Comparison of ENCODE assay signal across 12 mouse cellular contexts in the genomic region with DNA sequence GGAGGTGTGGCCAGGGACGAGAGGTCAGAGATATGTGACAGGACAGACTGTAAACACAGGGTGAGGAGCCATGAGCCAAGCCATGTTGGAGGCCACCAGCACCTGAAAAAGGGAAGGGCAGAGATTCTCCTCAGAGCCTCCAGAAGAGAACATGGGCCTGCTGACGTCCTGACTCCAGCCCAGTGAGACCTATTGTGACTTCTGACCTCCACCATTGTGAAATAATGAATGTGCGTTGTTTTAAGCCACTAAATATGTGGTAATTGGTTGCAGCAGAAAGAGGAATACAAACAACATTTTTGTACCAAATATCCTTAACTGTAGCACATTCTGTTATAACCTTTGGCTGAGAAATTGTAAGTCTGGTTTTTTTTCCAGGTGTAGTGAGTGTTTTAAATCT. TPM values are rescaled to one million over a fixed set of nuclear protein-coding genes. Genes with fewer than 3 reads are reported as not detected.
DNase-seq lines count a peak whose midpoint lies in the region; ATAC-seq and TF ChIP-seq lines count a peak whose summit lies in the region.
"Had no signal": no experiment of that assay in that cellular context is flagged by ENCODE, and none has a peak within 500 bp of the region (broad histone marks: within the 10 kb centered on the region; RNA-seq: fewer than 3 reads in every experiment).

No protein-coding gene starts in this region.

- DNase-seq in heart, postnatal 0 days (ENCODE audit: low spot score) = no peak
- DNase-seq in heart, postnatal 25 days (ENCODE audit: low spot score) = no peak
- peak; percentile 53 for DNase-seq in lung, postnatal 0 days (ENCODE audit: low spot score)
- no peak for DNase-seq in lung, postnatal 10 days
- DNase-seq in embryonic facial prominence, embryonic 14.5 days (ENCODE audit: low spot score) = no peak
- DNase-seq in cerebellum, adult 18-20 months = no peak
- no peak for DNase-seq in layer of hippocampus, adult 11-12 months (ENCODE audit: low spot score)
- DNase-seq: cerebellum, postnatal 14 days; right cerebral cortex, postnatal 14 days had no signal

- no peak overlapping the region for H3K9ac ChIP-seq in heart, postnatal 0 days (replicated peaks; ENCODE audit: low read depth, low read length)
- no peak overlapping the region for H3K9ac ChIP-seq in lung, postnatal 0 days (replicated peaks; ENCODE audit: low read depth)
- no peak overlapping the region for H3K9ac ChIP-seq in embryonic facial prominence, embryonic 14.5 days (ENCODE audit: low read depth, low read length)
- H3K9ac ChIP-seq in limb, embryonic 15.5 days = no peak overlapping the region
- H3K9ac ChIP-seq: midbrain, embryonic 15.5 days had no signal

- H3K4me3 ChIP-seq in heart, postnatal 0 days (ENCODE audit: low read depth, low read length) = no peak overlapping the region
- no peak overlapping the region for H3K4me3 ChIP-seq in lung, postnatal 0 days (ENCODE audit: low read depth, low read length)
- H3K4me3 ChIP-seq in embryonic facial prominence, embryonic 14.5 days (ENCODE audit: low read depth, low read length) = no peak overlapping the region
- no peak overlapping the region for H3K4me3 ChIP-seq in limb, embryonic 15.5 days
- H3K4me3 ChIP-seq: erythroblast, embryonic 14.5 days; midbrain, embryonic 15.5 days had no signal

- no peak for ATAC-seq in heart, postnatal 0 days (ENCODE audit: insufficient read depth, low read depth)
- no peak for ATAC-seq in lung, postnatal 0 days
- ATAC-seq in embryonic facial prominence, embryonic 14.5 days (ENCODE audit: low read depth) = no peak
- ATAC-seq in limb, embryonic 15.5 days (ENCODE audit: insufficient number of reproducible peaks, low FRiP score, low TSS enrichment, low read depth) = no peak

- H3K4me1 ChIP-seq in heart, postnatal 0 days (ENCODE audit: control insufficient read depth, insufficient read depth) = peaks cover 37% of the 10 kb centered on the region
- H3K4me1 ChIP-seq in lung, postnatal 0 days (ENCODE audit: insufficient read depth, low read depth, low read length) = peaks cover 17% of the 10 kb centered on the region
- H3K4me1 ChIP-seq in embryonic facial prominence, embryonic 14.5 days (ENCODE audit: control insufficient read depth, insufficient read depth, low read length) = peaks cover 64% of the 10 kb centered on the region
- peaks cover 66% of the 10 kb centered on the region for H3K4me1 ChIP-seq in limb, embryonic 15.5 days

- H3K27ac ChIP-seq in heart, postnatal 0 days (ENCODE audit: low read depth) = peak overlapping the region; percentile 73
- H3K27ac ChIP-seq in lung, postnatal 0 days (ENCODE audit: low read length) = peak overlapping the region; percentile 81
- H3K27ac ChIP-seq in embryonic facial prominence, embryonic 14.5 days (replicated peaks; ENCODE audit: low read depth, low read length) = peak overlapping the region; percentile 92
- peak overlapping the region; percentile 86 for H3K27ac ChIP-seq in limb, embryonic 15.5 days

- no peak for TF ChIP-seq CTCF in heart, postnatal 0 days (IDR thresholded peaks at IDR 0.05; ENCODE audit: low read depth)
- no peak for TF ChIP-seq CTCF in lung, postnatal 0 days (IDR thresholded peaks at IDR 0.05)

- intact Hi-C loops in heart, postnatal 25 days (cut with DNase I) = loop anchor here (5.0 kb wide), 1 partner anchor 666 kb away; no protein-coding TSS in a partner anchor

- no peaks in the 10 kb centered on the region for H3K9me3 ChIP-seq in heart, postnatal 0 days (replicated peaks; ENCODE audit: control insufficient read depth, low read length)
- no peaks in the 10 kb centered on the region for H3K9me3 ChIP-seq in lung, postnatal 0 days (ENCODE audit: low read length)
- H3K9me3 ChIP-seq in embryonic facial prominence, embryonic 14.5 days (ENCODE audit: control insufficient read depth, low read length) = no peaks in the 10 kb centered on the region
- H3K9me3 ChIP-seq in limb, embryonic 15.5 days = no peaks in the 10 kb centered on the region
- H3K9me3 ChIP-seq: midbrain, embryonic 15.5 days had no signal

- H3K36me3 ChIP-seq in heart, postnatal 0 days (replicated peaks; ENCODE audit: control insufficient read depth, insufficient read depth, low read length) = 0 out of 2 replicates have a peak, but pooled peaks cover 3% of the 10 kb centered on the region
- no peaks in the 10 kb centered on the region for H3K36me3 ChIP-seq in lung, postnatal 0 days (ENCODE audit: insufficient read depth, low read length)
- no peaks in the 10 kb centered on the region for H3K36me3 ChIP-seq in embryonic facial prominence, embryonic 14.5 days (ENCODE audit: control insufficient read depth, insufficient read depth, low read length)
- H3K36me3 ChIP-seq in limb, embryonic 15.5 days = no peaks in the 10 kb centered on the region
- H3K36me3 ChIP-seq: midbrain, embryonic 15.5 days had no signal

- H3K4me2 ChIP-seq in heart, postnatal 0 days (ENCODE audit: low read depth, low read length) = no peak overlapping the region
- no peak overlapping the region for H3K4me2 ChIP-seq in lung, postnatal 0 days (replicated peaks; ENCODE audit: low read depth, low read length)
- H3K4me2 ChIP-seq in embryonic facial prominence, embryonic 14.5 days (ENCODE audit: low read depth, low read length) = no peak overlapping the region
- no peak overlapping the region for H3K4me2 ChIP-seq in limb, embryonic 15.5 days
- H3K4me2 ChIP-seq: midbrain, embryonic 15.5 days had no signal

- H3K27me3 ChIP-seq in heart, postnatal 0 days (ENCODE audit: control insufficient read depth, insufficient read depth, low read length) = no peaks in the 10 kb centered on the region
- H3K27me3 ChIP-seq in lung, postnatal 0 days (replicated peaks; ENCODE audit: insufficient read depth, low read length) = no peaks in the 10 kb centered on the region
- H3K27me3 ChIP-seq in embryonic facial prominence, embryonic 14.5 days (replicated peaks; ENCODE audit: control insufficient read depth, insufficient read depth, low read length) = no peaks in the 10 kb centered on the region
- H3K27me3 ChIP-seq in limb, embryonic 15.5 days = no peaks in the 10 kb centered on the region
- H3K27me3 ChIP-seq: midbrain, embryonic 15.5 days had no signal

- no peak for TF ChIP-seq EP300 in heart, postnatal 0 days (IDR thresholded peaks at IDR 0.05; ENCODE audit: low read depth)
- TF ChIP-seq EP300 in lung, postnatal 0 days (IDR thresholded peaks at IDR 0.05) = peak; percentile 34; the same call in 1 of the 2 replicates

- WGBS in heart, postnatal 0 days = 64% methylated on average over 3 of the region's 3 CpGs
- WGBS in lung, postnatal 0 days = 38% methylated on average over 3 of the region's 3 CpGs
- 67% methylated on average over 3 of the region's 3 CpGs for WGBS in embryonic facial prominence, embryonic 14.5 days
- WGBS in limb, embryonic 15.5 days = 74% methylated on average over 3 of the region's 3 CpGs

RNA-seq across cellular contexts. Expression of a gene that starts 39.5 kb away (rescaled TPM):
- 46.7 and 53.0 TPM in 2 replicates for total RNA-seq in heart, postnatal 0 days (2014; rRNA removed; ENCODE audit: low replicate concordance)
- polyA plus RNA-seq in heart, postnatal 0 days (2015; fragmentation: Nextera tagmentation; extraction: Ambion mirVana) = 39.7 and 41.6 TPM in 2 replicates
- 10 to 100 TPM; 55.2 to 61.3 TPM for total RNA-seq in heart, postnatal 25 days (2021)
- 70.0 and 79.3 TPM in 2 replicates for polyA plus RNA-seq in lung, postnatal 0 days (2015; fragmentation: Nextera tagmentation; extraction: Ambion mirVana)
- 93.4 and 95.4 TPM in 2 replicates for polyA plus RNA-seq in embryonic facial prominence, embryonic 14.5 days (2014; fragmentation: Nextera tagmentation; extraction: Ambion mirVana)
- polyA plus RNA-seq in limb, embryonic 15.5 days (2015; fragmentation: Nextera tagmentation; extraction: Ambion mirVana) = 89.9 and 95.9 TPM in 2 replicates
